Mouse (Mus musculus): ENCODE data around the gene 4933406M09Rik.

4933406M09Rik gene

DNA sequence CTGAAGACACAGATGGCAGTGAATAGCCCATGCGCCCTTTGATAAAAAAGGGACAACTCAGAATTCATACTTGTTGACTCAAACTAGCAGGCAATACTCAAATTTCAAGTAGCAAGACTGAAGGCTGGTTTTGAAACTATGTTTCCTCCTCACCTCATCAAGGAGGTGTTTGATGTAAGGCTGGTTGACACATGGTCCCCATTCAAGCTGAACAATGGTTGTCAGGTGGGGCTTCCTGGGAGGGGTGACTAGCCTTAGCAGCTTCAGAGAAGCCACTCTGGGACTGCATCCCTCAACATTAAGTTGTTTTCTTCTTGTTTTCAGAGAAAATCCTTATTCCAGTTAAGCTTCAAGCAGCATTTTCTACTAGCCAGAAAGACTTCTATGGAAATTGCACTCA, at the start of gene 4933406M09Rik:
Gene 4933406M09Rik, plus strand, starts transcription at position 275 of the 400 bp plus-strand sequence.
- in situ Hi-C loops (cut with MboI; ENCODE audit: low pct_unique_long_range_greater_than_20kb in 1 of 2, low sequenced_read_pairs in 2 of 2, unreplicated experiment in 1 of 2), result no loop called here

DNA sequence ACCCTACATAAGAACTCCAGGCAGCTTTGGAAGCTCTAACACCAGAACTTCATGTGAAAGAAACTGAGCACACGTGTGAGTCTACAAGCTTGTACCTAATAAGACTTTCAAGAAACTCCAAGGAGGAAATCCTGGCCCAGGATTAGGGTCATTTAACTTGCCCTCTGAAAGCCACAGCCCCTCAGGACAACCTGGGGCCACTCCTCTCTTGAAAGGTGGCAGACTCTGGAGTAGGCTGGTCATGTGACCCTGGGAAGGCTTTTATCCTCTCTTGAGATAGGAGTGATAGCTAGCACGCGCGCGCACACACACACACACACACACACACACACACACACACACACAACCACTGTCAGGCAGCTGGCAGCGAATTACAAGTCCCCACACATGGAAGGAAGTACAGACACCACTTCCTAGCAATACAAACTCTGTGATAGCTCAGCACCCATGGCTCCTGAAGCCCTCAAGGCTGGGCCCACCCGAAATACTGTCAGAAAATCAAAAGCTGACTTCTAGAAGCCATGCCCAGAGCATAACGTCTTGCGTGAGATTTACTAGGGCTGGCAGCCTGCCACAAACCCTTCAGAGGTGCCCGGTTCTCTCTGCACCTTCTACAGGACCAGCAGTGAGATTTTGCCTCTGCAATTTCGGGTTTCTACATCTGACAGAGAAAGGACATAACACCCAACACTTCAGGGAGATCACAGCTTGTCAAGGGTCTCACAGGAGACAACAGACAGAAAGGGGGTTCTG, 48.6 kb upstream of the 4933406M09Rik start:
- in situ Hi-C loops (cut with MboI; ENCODE audit: low pct_unique_long_range_greater_than_20kb in 1 of 2, low sequenced_read_pairs in 2 of 2, unreplicated experiment in 1 of 2), result loop anchor here in 1 of 2 experiments (5.0 kb wide), 1 partner anchor 185 kb away; no protein-coding TSS in a partner anchor

DNA sequence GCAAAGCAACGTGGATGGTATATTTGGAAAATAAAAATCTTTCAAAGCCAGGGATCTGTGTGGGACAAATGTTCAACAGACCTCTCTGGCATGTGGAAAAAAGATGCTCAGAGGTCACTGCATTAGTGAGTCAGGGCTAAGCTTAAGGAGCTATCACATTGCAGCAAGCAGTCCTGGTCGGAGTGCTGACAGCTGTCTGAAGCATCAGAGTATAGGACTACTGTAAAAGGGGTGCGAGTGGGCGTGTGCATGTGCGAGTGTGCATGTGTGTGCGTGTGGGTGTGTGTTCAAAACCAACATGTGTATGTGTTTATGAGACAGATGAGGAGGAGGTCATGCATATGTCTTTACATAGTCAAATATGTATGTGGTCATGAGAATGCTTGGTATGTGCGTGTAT, 46.6 kb upstream of the 4933406M09Rik start:
- in situ Hi-C loops (cut with MboI; ENCODE audit: low pct_unique_long_range_greater_than_20kb in 1 of 2, low sequenced_read_pairs in 2 of 2, unreplicated experiment in 1 of 2), result loop anchor here in 1 of 2 experiments (5.0 kb wide), 1 partner anchor 187 kb away; no protein-coding TSS in a partner anchor

DNA sequence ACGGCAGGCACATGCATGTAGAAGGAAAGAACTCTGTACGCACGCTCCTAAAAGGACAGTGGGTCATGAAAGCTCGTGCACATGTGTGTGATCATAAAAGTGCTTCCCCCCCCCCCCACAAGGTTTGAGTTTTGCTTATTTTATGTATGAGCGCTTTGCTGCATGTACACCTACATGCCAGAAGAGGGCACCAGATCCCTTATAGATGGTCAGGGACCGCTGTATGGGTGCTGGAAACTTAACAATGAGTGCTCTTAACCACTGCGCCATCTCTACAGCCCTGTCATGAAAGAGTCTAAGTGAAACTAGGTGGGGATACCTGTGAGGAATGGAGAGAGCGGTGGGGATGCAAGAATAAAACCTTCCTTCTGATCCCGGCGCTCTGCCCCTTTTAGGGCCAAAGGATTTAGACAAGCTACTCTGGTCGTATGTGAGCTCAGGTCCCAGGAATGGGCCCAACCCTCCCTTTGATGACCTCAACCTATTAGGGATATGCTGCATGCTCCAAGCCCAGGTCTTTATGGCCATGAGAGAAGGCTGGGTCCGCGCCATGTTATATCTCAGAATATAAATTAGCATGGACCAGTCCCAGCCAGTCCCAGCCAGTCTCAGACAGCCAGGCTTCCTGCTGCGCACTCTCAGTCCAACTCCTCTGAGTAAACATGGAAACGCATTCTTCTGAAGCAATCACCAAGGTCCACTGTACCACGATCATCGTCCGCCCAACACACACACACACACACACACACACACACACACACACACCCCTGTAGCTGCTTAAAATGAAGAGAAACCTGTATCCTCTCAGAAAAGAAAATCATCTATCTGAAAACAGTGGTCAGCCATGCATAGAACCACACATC, 45.8 kb upstream of the 4933406M09Rik start:
- in situ Hi-C loops (cut with MboI; ENCODE audit: low pct_unique_long_range_greater_than_20kb in 1 of 2, low sequenced_read_pairs in 2 of 2, unreplicated experiment in 1 of 2), result loop anchor here in 1 of 2 experiments (5.0 kb wide), 1 partner anchor 188 kb away; no protein-coding TSS in a partner anchor

DNA sequence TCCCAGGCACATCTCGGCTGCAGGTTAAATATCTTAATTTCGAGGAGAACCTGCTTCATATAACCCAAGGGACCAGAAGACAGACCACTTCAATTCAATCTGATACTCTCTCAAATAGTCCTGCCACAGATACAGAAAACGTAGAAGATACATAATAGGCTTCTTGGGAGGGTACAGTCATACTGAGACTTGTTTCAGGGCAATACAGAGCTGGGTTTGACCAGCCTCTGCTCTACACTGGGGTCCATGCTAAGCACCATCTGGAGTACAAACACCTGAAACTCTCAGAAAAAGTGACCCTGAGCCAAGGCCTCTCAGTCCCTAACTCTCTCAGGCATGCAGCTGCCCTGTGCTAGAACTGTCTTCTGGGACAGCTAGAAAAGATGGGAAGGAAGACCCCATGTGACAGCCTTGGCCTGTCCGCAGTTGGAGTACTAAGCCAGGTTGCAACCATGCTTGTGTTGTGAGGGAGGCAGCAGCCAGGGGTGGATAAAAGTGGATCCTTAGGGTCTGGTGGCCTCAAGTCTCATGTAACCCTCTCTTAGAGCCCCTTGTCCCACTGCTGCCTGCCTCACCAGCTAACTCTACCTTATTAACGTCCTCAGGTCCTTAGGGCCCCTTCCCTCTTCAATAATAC, 44.0 kb upstream of the 4933406M09Rik start:
- in situ Hi-C loops (cut with MboI; ENCODE audit: low pct_unique_long_range_greater_than_20kb in 1 of 2, low sequenced_read_pairs in 2 of 2, unreplicated experiment in 1 of 2), result no loop called here

DNA sequence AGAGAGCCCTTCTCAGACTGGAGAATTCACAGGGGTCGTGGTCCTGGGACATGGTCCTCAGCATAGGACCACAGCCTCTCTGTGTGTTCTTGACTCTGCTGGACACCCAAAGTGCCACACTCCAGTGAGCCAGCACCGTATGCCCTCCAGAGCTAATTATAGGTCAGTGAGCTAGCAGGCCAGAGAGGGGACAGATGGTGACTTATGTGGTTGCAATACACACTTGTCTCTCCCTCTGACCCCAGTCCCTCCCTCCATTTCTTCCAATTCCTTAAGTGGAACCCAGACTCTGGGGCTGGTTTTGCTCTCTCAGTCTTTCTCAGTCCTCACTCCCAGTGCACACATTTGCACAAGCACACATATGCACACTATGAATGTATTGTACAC, 43.5 kb upstream of the 4933406M09Rik start:
- in situ Hi-C loops (cut with MboI; ENCODE audit: low pct_unique_long_range_greater_than_20kb in 1 of 2, low sequenced_read_pairs in 2 of 2, unreplicated experiment in 1 of 2), result no loop called here

DNA sequence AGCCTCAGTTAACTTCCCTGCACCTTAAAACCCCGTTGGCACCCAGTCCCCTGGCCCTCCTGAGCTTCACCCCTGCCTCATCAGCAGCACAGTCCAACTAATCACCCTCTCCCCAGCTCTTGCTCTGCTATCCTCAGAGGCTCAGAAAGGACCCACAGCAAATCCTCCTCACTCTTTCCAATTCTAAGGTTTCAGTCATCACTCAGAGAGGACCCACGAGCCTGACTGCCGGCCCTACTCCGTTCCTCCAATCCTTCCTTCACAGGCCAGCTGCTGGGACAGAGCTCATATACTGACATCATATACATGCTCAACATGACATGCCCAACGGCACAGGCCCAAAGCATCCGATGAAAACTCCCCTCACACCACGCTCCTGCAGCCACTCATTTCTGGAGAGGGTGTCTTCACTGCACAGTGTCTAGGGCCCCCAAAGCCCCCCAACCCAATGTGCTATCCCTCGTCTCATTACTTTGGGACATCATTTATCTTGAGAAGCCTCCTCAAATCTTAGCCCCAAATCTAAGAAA, 42.9 kb upstream of the 4933406M09Rik start:
- in situ Hi-C loops (cut with MboI; ENCODE audit: low pct_unique_long_range_greater_than_20kb in 1 of 2, low sequenced_read_pairs in 2 of 2, unreplicated experiment in 1 of 2), result no loop called here

DNA sequence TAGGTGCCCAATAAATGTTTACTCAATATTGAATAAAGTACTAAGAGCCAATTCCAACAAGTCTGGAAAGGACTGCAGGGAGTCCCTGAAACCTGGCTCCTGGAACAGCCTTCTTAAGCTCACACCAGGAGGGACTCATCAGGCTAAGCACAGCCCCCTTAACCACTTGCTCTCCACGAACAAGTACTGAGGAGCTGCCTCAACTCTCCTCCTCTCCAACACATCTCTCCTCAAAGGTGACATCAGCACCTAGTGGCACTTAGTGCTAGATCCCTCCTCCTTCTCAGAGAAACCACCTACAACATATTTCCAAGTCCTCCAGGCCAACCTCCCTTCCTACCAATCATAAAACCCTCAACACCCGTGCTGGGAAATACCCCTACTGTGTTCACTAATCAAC, 42.2 kb upstream of the 4933406M09Rik start:
- in situ Hi-C loops (cut with MboI; ENCODE audit: low pct_unique_long_range_greater_than_20kb in 1 of 2, low sequenced_read_pairs in 2 of 2, unreplicated experiment in 1 of 2), result no loop called here

DNA sequence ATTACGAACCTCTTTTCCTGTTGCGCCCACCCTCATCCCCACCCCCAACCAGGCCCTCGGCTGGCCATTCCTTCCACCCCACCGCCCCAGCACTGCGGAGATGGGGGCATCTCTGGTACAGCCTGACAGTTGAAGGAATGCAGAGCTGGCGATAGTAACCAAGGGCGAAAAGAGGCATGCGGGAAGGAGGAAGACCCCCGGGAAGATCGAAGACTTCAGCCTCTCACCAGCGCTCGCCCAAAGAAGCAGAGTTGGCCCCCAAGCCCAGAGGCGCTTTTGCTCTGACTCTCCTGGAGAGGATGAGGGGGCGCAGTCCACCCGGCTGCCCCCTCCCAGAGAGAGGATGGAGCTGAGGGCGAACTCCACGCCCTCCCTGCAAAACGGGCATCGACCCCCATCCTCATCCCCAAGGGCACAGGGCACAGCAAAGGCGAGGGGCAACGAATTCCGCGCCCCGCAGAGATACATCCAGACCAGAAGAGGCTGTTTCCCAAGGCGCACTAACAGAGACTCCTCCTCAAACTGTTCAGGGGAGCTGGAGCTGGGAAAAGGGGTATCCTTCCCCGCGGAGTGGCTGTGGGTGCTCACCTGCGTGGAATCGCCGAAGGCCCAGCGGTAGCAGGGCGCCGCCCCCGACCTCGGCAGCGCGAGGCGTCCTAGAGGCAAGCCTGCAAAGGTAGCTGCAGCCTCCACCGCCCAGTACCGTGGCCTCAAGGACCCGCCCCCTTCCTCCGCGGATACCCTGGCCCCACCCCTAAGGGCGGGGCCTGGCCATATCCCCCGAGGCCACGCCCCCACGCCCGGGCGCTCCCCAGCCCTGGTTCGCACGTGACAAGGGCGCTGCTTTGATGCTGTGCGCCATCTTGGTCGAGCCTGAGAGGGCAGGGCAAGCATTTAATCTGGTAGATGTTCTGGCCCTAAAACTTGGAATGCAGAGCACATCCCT, 41.5 kb upstream of the 4933406M09Rik start:
- in situ Hi-C loops (cut with MboI; ENCODE audit: low pct_unique_long_range_greater_than_20kb in 1 of 2, low sequenced_read_pairs in 2 of 2, unreplicated experiment in 1 of 2), result no loop called here

DNA sequence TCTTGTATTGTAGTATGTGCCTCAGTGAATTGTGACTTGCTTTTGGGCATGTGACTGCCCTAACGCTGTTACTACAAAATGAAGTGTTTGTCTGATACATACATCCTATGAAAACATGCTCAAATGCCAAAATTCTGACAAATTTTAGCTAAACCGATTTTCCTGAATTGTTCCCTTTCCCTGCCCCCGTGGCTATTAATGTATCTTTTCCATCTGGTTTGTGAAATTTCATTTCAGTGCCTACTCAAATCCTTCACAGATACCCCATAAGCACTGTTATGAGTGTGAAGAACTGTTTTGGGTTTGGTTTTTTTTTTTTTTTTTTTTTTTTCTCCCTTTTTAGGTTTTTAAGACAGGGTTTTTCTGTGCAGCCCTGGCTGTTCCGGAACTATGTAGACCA, 40.7 kb upstream of the 4933406M09Rik start:
- in situ Hi-C loops (cut with MboI; ENCODE audit: low pct_unique_long_range_greater_than_20kb in 1 of 2, low sequenced_read_pairs in 2 of 2, unreplicated experiment in 1 of 2), result no loop called here

DNA sequence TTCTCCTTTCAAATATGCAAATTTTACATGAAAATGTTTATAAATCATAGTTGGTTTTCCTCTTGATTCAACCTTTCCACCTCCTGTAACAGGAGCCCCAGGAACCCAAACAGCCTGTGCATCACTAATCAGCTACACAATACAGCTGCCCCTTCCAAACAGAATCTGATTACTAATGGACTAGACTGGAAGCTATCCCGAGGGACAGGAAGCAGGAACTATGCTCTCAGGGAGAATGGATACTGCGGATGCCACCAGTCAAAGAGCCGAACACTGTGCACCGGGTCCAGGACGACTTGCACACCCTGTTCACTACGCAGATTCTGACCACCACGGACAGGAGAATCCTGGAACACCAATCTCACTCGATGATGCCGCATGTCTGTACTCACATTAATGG, 37.9 kb upstream of the 4933406M09Rik start:
- in situ Hi-C loops (cut with MboI; ENCODE audit: low pct_unique_long_range_greater_than_20kb in 1 of 2, low sequenced_read_pairs in 2 of 2, unreplicated experiment in 1 of 2), result no loop called here

DNA sequence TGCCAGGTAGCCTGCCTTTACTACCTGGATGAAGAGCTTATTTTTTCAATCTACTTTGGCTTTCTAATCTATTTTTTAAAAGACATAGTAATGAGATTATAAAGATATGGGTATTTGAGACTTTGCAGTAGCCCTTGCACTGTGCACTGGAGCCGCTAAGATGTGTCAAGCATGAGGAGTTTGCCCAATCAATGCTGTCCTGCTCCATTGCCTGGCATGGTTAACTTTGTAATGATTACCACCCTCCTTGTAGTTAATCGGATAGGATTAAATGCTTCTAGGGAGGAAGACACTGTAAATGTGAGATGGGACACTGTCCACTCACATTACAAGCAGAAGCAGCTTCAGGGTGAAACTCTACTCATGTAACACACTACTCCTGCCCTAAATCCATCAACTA, 32.4 kb upstream of the 4933406M09Rik start:
- in situ Hi-C loops (cut with MboI; ENCODE audit: low pct_unique_long_range_greater_than_20kb in 1 of 2, low sequenced_read_pairs in 2 of 2, unreplicated experiment in 1 of 2), result loop anchor here (10.0 kb wide), 1 partner anchor 271 kb away; no protein-coding TSS in a partner anchor

DNA sequence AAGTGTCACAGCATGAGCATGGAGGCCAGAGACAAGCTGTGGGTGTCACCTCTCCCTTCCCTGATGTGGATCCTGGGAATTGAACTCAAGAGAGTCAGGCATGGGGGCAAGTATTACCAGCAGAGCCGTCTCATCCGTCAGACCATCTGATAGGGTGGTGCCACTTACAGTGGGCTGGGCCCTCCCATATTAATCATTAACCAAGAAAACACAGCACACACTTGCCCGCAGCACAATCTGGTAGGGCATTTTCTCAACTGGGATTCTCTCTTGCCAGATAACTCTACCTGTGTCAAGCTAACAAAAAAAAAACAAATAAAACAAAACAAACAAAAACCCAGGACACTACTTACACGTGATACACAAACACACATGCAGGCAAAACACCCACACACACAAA, 28.3 kb upstream of the 4933406M09Rik start:
- in situ Hi-C loops (cut with MboI; ENCODE audit: low pct_unique_long_range_greater_than_20kb in 1 of 2, low sequenced_read_pairs in 2 of 2, unreplicated experiment in 1 of 2), result loop anchor here (10.0 kb wide), 1 partner anchor 267 kb away; no protein-coding TSS in a partner anchor

DNA sequence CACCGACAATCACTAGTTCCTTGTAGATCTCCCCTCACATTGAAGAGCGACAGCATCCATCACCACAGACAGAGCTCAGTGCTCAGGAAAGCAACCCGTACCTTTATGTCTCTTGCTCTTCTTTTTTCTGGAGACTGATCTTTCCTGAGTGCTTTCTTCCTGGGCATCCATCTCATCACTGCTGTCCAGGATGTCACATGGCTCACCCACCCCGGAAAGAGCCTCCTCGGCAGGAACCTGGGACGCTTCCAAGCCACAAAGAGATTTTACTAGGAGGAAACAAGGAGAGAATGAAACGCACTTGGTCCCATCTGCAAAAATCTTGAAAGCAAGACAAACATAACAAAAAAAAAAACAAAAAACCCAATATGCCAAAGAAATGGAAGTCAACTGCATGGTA, 25.1 kb upstream of the 4933406M09Rik start:
- in situ Hi-C loops (cut with MboI; ENCODE audit: low pct_unique_long_range_greater_than_20kb in 1 of 2, low sequenced_read_pairs in 2 of 2, unreplicated experiment in 1 of 2), result loop anchor here in 1 of 2 experiments (10.0 kb wide), 1 partner anchor 74 kb away; no protein-coding TSS in a partner anchor

DNA sequence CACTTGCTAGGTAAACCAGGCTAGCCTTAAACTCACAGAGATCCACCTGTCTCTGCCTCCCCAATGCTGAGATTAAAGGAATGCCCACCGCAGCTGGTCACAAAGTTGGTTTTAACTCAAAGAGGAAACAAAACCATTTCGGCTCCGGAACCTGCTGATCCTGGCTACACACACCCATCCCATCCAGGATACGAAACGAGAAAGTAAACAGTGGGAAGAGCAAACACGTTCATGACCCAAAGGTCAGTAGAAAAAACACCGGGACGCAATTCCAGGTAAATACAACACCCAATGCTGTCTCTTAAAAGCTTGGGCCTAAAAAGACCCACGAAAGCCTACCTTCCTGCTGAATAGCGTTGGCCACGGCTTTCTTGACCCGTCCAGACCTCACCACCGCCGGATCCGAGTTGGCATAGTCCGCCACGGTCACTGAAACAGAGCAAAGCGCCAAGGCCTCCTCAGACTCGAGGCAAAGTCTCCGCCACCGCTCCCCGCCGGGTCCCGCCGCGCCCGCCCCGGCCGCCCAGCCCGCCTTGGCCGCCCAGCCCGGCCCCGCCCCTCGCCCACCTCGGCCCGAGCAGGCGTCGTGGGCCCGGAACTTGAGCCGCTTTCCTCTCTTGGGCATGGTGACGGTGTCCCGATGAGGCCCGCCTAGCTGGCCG, 24.4 kb upstream of the 4933406M09Rik start:
- in situ Hi-C loops (cut with MboI; ENCODE audit: low pct_unique_long_range_greater_than_20kb in 1 of 2, low sequenced_read_pairs in 2 of 2, unreplicated experiment in 1 of 2), result loop anchor here in 1 of 2 experiments (10.0 kb wide), 1 partner anchor 73 kb away; no protein-coding TSS in a partner anchor

DNA sequence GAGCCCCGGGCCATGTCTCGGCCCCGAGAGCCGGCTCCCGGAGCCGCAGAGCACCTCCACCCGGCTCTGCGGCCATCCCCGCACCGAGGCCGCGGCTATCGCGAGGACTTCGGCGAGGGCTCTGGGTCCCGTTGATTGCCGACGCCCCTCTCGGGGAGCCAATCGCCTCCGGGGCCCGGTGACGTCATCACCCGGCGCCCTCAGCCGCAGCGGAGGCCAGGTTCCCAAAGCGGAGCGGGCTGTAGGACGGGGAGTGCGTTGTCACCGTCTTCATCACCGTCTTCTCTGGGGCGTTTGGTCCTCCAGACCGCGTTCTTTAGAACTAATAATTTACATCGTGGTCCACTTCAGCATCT, 23.9 kb upstream of the 4933406M09Rik start, which contains the start of gene Tmem183a:
Gene Tmem183a, minus strand, starts transcription at position 123 of the 356 bp plus-strand sequence.
- in situ Hi-C loops (cut with MboI; ENCODE audit: low pct_unique_long_range_greater_than_20kb in 1 of 2, low sequenced_read_pairs in 2 of 2, unreplicated experiment in 1 of 2), result loop anchor here in 1 of 2 experiments (10.0 kb wide), 1 partner anchor 73 kb away; no protein-coding TSS in a partner anchor

DNA sequence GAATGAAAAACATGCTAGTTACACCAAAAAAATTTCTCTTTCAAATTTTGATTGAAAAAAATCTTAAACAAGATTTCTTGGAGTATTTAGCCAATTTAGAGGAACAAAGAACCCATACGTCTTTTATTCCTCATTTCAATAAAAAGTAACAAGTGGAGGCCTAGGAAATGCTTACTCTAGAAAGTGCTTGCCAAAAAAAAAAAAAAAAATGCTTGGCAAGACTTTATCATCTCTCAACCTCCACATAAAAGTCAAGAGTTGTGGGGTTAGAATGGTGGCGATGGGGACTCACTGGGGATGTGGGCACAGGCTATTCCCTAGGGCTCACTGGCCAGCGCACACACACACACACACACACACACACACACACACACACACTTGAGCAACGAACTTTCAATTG, 22.5 kb upstream of the 4933406M09Rik start:
- in situ Hi-C loops (cut with MboI; ENCODE audit: low pct_unique_long_range_greater_than_20kb in 1 of 2, low sequenced_read_pairs in 2 of 2, unreplicated experiment in 1 of 2), result loop anchor here in 1 of 2 experiments (10.0 kb wide), 1 partner anchor 72 kb away; no protein-coding TSS in a partner anchor

All from mouse embryonic stem cell (cell line).